Mouse (Mus musculus) midbrain, embryonic 13.5 days (tissue): ENCODE results near the gene Nhsl1. TPM values are rescaled to one million over a fixed set of nuclear protein-coding genes. Genes with fewer than 3 reads are reported as not detected.

Source experiments
- ATAC-seq: fragments of 200-750 bp; cut with Nextera tagmentation; 2 replicates; pipeline ENCODE4 v1.8.0; 2017; ENCODE audit warnings: mild to moderate bottlenecking, moderate TSS enrichment, moderate library complexity
- H3K27ac ChIP-seq: fragments of 300-500 bp; sonication (generic); 2 replicates; pipeline ENCODE4 v1.5.1; 2015; ENCODE audit warnings: inconsistent platforms, mild to moderate bottlenecking, moderate library complexity
- H3K27me3 ChIP-seq: fragments of 300-500 bp; sonication (generic); 2 replicates; pipeline ENCODE4 v1.6.1; 2015; ENCODE audit warnings: mild to moderate bottlenecking, inconsistent platforms
- H3K36me3 ChIP-seq: fragments of 300-500 bp; sonication (generic); 2 replicates; pipeline ENCODE4 v1.6.1; 2015; ENCODE audit warnings: mild to moderate bottlenecking, inconsistent platforms
- H3K4me1 ChIP-seq: fragments of 300-500 bp; sonication (generic); replicated peaks from 2 replicates; pipeline ENCODE4 v1.6.1; 2015; ENCODE audit warnings: inconsistent platforms
- H3K4me2 ChIP-seq: fragments of 300-500 bp; sonication (generic); replicated peaks from 2 replicates; pipeline ENCODE4 v1.6.1; 2015; ENCODE audit warnings: moderate library complexity, mild to moderate bottlenecking, inconsistent platforms
- H3K4me3 ChIP-seq: fragments of 300-500 bp; sonication (generic); replicated peaks from 2 replicates; pipeline ENCODE4 v1.5.1; 2015; ENCODE audit warnings: mild to moderate bottlenecking, inconsistent platforms
- H3K9ac ChIP-seq: fragments of 300-500 bp; sonication (generic); replicated peaks from 2 replicates; pipeline ENCODE4 v1.6.1; 2015; ENCODE audit warnings: mild to moderate bottlenecking, inconsistent platforms
- H3K9me3 ChIP-seq: fragments of 300-500 bp; sonication (generic); 2 replicates; pipeline ENCODE4 v1.6.1; 2016; ENCODE audit warnings: mild to moderate bottlenecking, inconsistent platforms
- WGBS: fragments of 180-500 bp; shearing (Covaris S2); methylation state at CpG from one replicate; pipeline ENCODE4 v1.1.7; 2015; 5-methylcytosine and 5-hydroxymethylcytosine counted together
- polyA plus RNA-seq: library from polyadenylated mRNA; unstranded; fragments of >200 nt; fragmentation: Nextera tagmentation; extraction: Ambion mirVana; gene quantifications from 2 replicates; pipeline ENCODE4 v1.2.1, GENCODE M21; 2015

Nhsl1 gene
- polyA plus RNA-seq, 1 experiment from 2014 or later: 14.3 TPM

DNA sequence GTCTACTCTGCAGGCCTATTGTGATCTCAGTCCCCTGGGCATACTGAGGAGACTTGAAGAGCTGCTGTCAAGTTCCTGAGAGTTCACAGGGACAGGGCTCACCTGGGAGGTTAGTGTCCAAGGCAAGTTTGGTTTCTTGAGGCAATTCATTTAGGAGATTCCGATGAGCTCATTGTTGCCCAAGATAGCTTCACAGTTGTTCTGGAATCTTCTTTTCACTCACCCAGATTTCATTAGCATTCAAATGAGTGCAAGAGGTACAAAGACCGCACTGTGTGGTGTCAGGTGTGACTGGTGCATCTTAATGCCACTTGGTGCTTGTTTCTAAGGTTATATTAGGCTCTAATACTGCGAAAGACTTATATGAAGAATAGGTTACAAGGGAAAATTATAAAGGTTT lies 160.5 kb downstream of the Nhsl1 start:
- peaks cover 3% of the 10 kb centered on the region; the same call in 1 of the 2 replicates for H3K36me3 ChIP-seq
- no peak overlapping the region for H3K27ac ChIP-seq
- no peak overlapping the region for H3K9ac ChIP-seq
- no peak overlapping the region for H3K4me2 ChIP-seq
- WGBS: 90% methylated on average over 3 of the region's 3 CpGs
- H3K4me1 ChIP-seq: peaks cover 18% of the 10 kb centered on the region
- H3K9me3 ChIP-seq: no peaks in the 10 kb centered on the region
- peaks cover 3% of the 10 kb centered on the region; the same call in 1 of the 2 replicates for H3K27me3 ChIP-seq
- no peak overlapping the region for H3K4me3 ChIP-seq
- no peak for ATAC-seq

DNA sequence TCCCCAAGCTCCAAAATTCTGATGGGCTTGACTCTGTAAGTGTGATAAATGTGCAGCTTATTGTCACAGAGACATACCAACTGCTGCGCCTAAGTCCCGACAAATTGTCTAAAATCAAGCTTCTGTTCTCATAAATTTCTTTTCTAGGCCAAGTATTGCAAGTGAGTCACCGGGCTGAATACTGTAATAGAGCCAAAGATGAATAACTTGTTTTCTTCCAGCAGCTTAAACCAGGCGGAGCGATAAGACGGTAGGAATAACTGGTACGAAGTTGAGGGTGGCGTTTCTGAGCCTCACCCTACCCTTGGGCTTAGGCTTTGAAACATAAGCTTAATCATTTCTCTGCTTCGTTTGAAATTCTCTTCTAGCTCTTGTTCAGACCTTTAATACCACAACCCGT lies 162.1 kb downstream of the Nhsl1 start:
- Histone ChIP-seq H3K4me2 (no peak overlapping the region), H3K4me3 (no peak overlapping the region), H3K4me1 (peaks cover 12% of the 10 kb centered on the region), H3K27me3 (peaks cover 3% of the 10 kb centered on the region; the same call in 1 of the 2 replicates), H3K9ac (no peak overlapping the region), H3K36me3 (peaks cover 3% of the 10 kb centered on the region; the same call in 1 of the 2 replicates), H3K27ac (no peak overlapping the region), H3K9me3 (no peaks in the 10 kb centered on the region)
- 91% methylated on average over 10 of the region's 10 CpGs for WGBS
- no peak for ATAC-seq

DNA sequence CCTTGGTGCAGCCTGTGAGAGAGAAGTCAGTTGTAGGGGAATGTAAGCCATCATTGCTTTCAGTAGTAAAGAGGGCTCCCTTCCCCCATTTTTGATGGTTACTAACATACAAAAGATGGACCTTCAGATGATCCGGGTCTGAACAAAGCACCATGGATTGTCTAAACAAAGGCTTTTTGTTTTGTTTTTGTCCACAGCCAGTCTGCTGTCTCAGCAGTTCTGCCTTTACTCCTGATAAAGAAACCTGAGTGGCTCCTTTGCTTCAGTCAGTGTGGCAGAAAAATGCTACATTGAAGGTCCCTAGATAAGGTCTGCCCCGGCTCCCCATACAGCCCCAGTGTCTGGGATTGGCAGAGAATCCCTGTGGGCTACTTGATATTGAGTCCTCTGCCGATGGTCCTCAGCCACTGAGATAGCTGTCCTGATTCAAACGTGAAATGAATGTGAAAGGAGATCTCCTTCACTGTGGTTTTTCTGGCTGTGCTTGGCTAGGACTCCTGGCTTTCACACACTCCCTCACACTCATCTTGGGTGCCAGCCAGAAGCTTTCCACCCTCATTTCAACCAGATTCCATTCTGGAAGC lies 163.9 kb downstream of the Nhsl1 start:
- 9% methylated on average over 4 of the region's 4 CpGs for WGBS
- ATAC-seq: peak; percentile 67
- Histone ChIP-seq H3K9me3 (no peaks in the 10 kb centered on the region), H3K4me1 (peaks cover 12% of the 10 kb centered on the region), H3K4me2 (no peak overlapping the region), H3K27ac (peak overlapping the region; percentile 73), H3K36me3 (peaks cover 3% of the 10 kb centered on the region; the same call in 1 of the 2 replicates), H3K27me3 (no peaks in the 10 kb centered on the region), H3K9ac (no peak overlapping the region; the same call in 1 of the 2 replicates), H3K4me3 (no peak overlapping the region)

DNA sequence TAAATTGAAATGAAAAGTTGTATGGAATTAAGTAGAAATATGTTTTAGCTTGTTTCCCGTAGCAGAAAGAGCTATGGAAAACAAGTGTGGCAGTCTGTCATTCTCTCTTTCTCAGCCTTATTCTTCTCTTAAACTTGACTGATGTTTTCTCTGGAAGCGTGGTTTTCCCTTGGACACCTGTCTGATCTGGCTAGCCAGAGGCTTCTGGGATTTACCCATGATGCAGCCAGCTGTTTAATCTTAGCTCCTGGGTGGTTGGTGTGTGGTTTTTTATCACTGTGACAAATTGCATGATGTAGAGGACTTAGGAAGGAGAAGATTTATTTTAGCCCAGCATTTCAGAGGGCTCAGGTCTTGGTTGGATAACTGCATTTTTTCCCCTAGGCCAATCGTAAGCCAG lies 164.9 kb downstream of the Nhsl1 start:
- Histone ChIP-seq H3K4me3 (no peak overlapping the region), H3K27ac (no peak overlapping the region), H3K9ac (no peak overlapping the region), H3K27me3 (no peaks in the 10 kb centered on the region), H3K4me1 (peaks cover 12% of the 10 kb centered on the region), H3K4me2 (no peak overlapping the region), H3K36me3 (peaks cover 3% of the 10 kb centered on the region; the same call in 1 of the 2 replicates), H3K9me3 (no peaks in the 10 kb centered on the region)
- WGBS: 88% methylated on average over 3 of the region's 3 CpGs
- no peak for ATAC-seq

DNA sequence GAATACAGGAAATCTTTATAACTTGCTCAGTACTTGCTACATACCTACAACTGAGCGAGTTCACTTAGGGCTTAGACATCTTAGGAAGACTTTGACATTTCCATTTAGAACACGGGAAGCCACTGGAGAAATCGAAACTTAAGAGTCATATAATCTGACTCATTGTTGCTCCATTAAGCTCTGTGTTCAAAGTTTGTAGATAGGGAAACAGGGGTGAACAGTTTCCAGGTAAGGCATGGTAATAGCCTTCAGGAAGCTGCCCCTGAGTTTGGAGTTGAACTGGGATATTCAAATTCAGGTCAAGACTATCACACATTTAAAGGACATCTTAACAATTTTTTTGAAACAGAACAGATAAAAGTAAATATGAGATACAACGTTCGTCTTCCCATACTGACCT lies 165.9 kb downstream of the Nhsl1 start:
- Histone ChIP-seq H3K27ac (no peak overlapping the region), H3K4me1 (peaks cover 12% of the 10 kb centered on the region), H3K36me3 (no peaks in the 10 kb centered on the region), H3K9ac (no peak overlapping the region), H3K4me3 (no peak overlapping the region), H3K4me2 (no peak overlapping the region), H3K9me3 (no peaks in the 10 kb centered on the region), H3K27me3 (no peaks in the 10 kb centered on the region)
- no peak for ATAC-seq
- 96% methylated on average over 5 of the region's 5 CpGs for WGBS

DNA sequence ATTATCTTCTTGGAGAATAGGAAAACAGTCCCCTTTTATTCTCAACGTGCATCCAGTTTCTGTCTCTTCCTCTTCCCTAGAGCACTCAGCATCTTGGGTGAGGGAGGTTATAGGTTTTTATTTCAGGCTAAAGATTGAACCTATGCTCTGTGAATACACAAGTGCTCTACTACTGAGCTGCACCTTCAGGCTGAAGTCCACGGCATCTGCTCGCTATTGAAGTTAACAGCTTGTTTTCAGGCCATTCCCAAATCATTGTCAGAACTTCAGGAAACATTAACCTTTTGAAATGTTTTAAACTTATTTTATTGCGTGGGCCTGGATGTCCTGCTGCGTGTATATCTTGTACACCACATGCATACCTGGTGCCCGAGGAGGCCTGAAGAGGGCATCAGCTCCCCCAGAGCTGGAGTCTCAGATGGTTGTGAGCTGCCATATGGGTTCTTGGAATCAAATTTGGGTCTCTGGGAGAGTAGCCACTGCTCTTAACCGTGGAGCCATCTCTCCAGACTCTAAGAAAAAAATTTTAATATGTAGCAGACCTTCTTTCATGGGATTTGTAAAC lies 169.5 kb downstream of the Nhsl1 start:
- Histone ChIP-seq H3K4me3 (no peak overlapping the region), H3K27me3 (no peaks in the 10 kb centered on the region), H3K9ac (no peak overlapping the region), H3K36me3 (no peaks in the 10 kb centered on the region), H3K9me3 (no peaks in the 10 kb centered on the region), H3K4me1 (0 out of 2 replicates have a peak, but pooled peaks cover 10% of the 10 kb centered on the region), H3K27ac (no peak overlapping the region), H3K4me2 (no peak overlapping the region)
- WGBS: 90% methylated on average over 7 of the region's 7 CpGs
- ATAC-seq: no peak

DNA sequence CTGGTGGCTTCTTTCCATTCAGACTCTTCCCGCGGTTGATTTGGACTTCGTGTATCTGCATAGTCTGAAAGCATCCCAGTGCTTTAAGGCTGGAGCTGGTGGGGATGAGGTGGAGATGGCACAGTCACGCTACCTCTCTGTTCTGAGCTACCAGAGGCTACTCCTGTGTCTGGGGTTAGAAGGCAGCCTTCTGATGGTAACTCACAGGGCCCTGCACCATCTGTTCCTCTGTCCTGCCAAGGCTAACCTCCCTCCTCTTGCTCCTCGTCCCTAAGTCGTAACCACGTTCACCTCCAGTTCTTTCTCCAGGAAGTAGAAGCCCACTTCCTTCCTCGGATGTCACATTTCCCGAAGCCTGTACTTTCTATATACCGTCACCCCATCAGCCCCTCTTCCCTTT lies 171.2 kb downstream of the Nhsl1 start:
- Histone ChIP-seq H3K27ac (no peak overlapping the region), H3K36me3 (no peaks in the 10 kb centered on the region), H3K4me3 (no peak overlapping the region), H3K9ac (no peak overlapping the region), H3K9me3 (no peaks in the 10 kb centered on the region), H3K27me3 (no peaks in the 10 kb centered on the region), H3K4me1 (0 out of 2 replicates have a peak, but pooled peaks cover 14% of the 10 kb centered on the region), H3K4me2 (no peak overlapping the region)
- WGBS: 93% methylated on average over 10 of the region's 10 CpGs
- no peak for ATAC-seq

DNA sequence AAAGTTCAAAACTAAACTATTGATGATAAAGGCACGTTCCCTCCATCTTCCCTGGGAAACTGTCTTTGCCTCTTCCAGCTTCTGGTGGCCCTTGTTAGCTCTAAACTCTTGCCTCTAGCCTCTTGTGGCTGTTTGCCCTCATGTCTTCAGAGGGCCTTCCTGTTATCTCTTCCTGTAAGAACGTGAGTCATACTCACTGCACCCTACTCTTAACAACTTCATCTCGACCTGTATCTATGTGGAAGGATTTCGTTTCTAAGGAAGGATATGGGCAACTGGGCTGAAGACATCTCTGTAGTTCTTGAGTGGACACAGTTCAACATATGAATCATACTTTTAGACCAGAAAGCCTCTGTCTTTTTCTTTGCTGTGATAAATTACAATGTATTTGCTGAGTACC lies 173.2 kb downstream of the Nhsl1 start:
- H3K9ac ChIP-seq: no peak overlapping the region
- no peak overlapping the region for H3K27ac ChIP-seq
- 0 out of 2 replicates have a peak, but pooled peaks cover 14% of the 10 kb centered on the region for H3K4me1 ChIP-seq
- H3K4me3 ChIP-seq: no peak overlapping the region
- no peak for ATAC-seq
- H3K9me3 ChIP-seq: no peaks in the 10 kb centered on the region
- H3K4me2 ChIP-seq: no peak overlapping the region
- no peaks in the 10 kb centered on the region for H3K36me3 ChIP-seq
- 81% methylated on average over 4 of the region's 4 CpGs for WGBS
- H3K27me3 ChIP-seq: no peaks in the 10 kb centered on the region

DNA sequence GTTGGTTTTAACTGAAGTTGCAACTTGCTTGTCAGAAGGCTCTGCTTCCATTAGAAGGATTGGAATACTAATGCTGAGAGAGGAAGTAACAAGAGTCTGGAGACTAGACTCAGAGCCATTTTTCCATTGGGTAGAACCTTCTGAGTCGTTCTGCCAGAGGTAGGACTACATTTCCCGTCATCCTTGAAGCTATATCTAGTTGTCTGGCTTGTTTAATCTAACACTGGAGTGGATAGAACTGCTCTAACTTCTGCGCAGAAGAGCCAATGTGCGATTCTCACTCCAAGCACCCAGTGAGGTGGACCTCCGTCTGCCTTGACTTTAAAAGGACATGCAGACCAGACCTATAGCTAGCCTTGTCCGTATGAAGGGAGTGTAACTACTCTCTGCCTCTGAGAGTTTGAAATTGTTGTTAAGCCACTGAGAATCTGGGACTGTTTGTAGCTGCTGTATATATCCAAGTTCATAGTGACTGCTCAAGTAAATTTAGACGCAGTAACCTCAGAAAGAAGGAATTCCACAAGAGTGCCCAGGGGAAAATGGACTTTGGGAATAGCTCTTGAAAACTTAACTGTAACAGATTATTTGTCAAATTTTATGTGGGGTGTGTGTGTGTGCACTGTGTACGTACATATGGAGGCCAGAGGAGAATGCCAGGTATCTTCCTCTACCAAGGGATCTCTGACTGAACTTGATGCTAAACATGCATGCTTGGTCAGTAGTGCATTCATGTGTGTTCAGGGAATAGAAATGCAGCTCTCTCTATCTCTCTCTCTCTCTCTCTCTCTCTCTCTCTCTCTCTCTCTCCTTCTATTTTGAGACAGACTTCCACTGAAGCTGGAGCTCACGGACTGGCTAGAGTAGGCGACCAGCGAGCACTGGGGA lies 174.5 kb downstream of the Nhsl1 start:
- Histone ChIP-seq H3K27me3 (no peaks in the 10 kb centered on the region), H3K27ac (no peak overlapping the region), H3K4me1 (0 out of 2 replicates have a peak, but pooled peaks cover 14% of the 10 kb centered on the region), H3K36me3 (no peaks in the 10 kb centered on the region), H3K4me2 (no peak overlapping the region), H3K9me3 (no peaks in the 10 kb centered on the region), H3K9ac (no peak overlapping the region), H3K4me3 (no peak overlapping the region)
- ATAC-seq: no peak
- 91% methylated on average over 11 of the region's 11 CpGs for WGBS

DNA sequence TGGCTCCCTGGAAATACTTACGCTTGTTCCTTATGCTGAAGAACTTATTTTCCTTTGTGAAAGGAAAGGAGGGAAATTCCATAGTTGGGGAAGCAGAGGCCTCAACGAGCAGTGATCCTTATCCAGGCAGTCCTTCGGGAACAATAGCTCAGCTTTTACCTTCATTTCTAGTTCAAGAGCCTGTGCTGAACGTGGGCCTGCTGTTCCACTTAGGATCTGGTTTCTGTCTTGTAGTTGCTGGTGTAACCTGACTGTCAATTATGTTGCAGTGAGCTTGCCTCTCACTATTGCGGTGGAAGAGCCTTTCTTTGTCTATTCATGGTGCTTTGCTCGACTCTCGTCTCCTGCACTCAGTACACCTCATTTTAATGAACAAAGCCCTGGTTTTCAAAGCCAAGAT lies 175.5 kb downstream of the Nhsl1 start:
- H3K4me1 ChIP-seq: 0 out of 2 replicates have a peak, but pooled peaks cover 14% of the 10 kb centered on the region
- ATAC-seq: no peak
- 49% methylated on average over 7 of the region's 7 CpGs for WGBS

DNA sequence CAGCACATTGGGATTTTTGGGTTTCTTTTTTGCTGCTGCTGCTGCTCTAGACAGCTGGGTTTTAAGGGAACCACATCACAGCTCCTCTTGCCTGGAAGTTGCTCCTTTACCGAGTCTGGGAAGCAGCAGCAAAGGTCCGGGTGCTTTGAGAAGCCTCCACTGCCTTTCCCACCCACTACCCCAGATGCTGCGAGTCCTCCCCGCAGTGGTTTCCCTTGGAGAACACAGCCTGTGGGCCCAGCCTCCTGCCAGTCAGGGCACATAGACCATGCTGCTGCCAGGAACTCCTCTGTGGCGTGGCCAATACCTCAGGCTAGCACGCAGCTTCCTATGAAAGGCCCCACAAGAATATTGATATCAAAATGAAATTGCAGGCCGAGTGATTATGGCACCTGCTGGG lies 178.3 kb downstream of the Nhsl1 start:
- Histone ChIP-seq H3K36me3 (peaks cover 15% of the 10 kb centered on the region), H3K4me1 (0 out of 2 replicates have a peak, but pooled peaks cover 5% of the 10 kb centered on the region), H3K27ac (no peak overlapping the region), H3K4me3 (no peak overlapping the region), H3K27me3 (no peaks in the 10 kb centered on the region), H3K9me3 (no peaks in the 10 kb centered on the region), H3K4me2 (no peak overlapping the region), H3K9ac (no peak overlapping the region)
- 73% methylated on average over 7 of the region's 7 CpGs for WGBS
- ATAC-seq: 0 out of 2 replicates have a peak, but pooled peaks have one; percentile 27

More for the DNA sequence above, 175.5 kb downstream of the Nhsl1 start:
- H3K9ac ChIP-seq: no peak overlapping the region
- no peak overlapping the region for H3K4me3 ChIP-seq
- H3K9me3 ChIP-seq: no peaks in the 10 kb centered on the region
- H3K4me2 ChIP-seq: no peak overlapping the region
- H3K27me3 ChIP-seq: no peaks in the 10 kb centered on the region
- no peak overlapping the region for H3K27ac ChIP-seq
- peaks cover 3% of the 10 kb centered on the region; the same call in 1 of the 2 replicates for H3K36me3 ChIP-seq

DNA sequence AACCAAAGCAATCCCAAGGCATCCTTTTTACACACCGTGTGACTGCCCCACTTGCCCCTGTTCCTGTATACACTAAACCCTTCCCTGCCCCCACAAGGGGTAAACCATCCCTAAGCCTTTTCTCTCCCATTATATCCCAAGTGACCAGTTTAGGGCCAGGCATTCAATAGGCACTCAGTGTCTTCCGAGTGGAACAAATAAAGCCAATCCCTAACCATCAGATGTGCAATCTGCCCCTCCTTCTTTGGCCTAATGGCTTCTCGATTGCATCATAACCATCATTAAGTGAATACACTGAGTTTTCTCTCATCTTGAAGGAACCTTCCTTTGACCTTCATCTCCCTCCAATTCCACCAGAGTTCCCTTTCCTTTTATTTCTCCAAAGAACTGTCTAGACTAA lies 183.2 kb downstream of the Nhsl1 start:
- Histone ChIP-seq H3K27me3 (no peaks in the 10 kb centered on the region), H3K9me3 (no peaks in the 10 kb centered on the region), H3K36me3 (peaks cover 15% of the 10 kb centered on the region), H3K4me2 (no peak overlapping the region), H3K27ac (no peak overlapping the region), H3K9ac (no peak overlapping the region), H3K4me1 (peaks cover 17% of the 10 kb centered on the region), H3K4me3 (no peak overlapping the region)
- 54% methylated on average over 3 of the region's 3 CpGs for WGBS
- ATAC-seq: no peak
